In the genomic region with DNA sequence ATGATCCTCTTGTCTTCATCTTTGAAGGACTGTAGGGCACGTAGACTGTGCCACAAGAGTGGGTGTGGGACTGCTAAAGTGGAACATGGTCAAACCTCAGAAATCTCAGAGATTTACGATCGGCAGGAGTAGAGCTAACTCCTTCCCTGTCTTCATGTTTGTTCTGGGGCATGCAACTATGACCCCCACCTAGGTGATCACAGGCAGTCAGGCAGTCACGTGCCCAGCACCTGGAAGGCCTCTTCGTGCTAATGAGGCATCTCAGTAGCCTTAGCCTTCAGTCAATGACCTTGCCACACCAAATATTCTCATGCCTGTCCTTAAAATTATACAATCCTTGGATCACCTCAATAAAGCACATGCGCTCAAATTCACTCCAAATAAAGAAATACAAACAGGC, we compare ENCODE assay signal across 19 mouse cellular contexts. TPM values are rescaled to one million over a fixed set of nuclear protein-coding genes. Genes with fewer than 3 reads are reported as not detected.
DNase-seq lines count a peak whose midpoint lies in the region; ATAC-seq lines count a peak whose summit lies in the region.
"Had no signal": no experiment of that assay in that cellular context is flagged by ENCODE, and none has a peak within 500 bp of the region (broad histone marks: within the 10 kb centered on the region; RNA-seq: fewer than 3 reads in every experiment).

No protein-coding gene starts in this region.

- H3K27me3 ChIP-seq in heart, embryonic 12.5 days (replicated peaks), result no peaks in the 10 kb centered on the region
- H3K27me3 ChIP-seq: CH12.LX, Patski had no signal

- no peak for ATAC-seq in heart, embryonic 12.5 days (ENCODE audit: insufficient number of reproducible peaks, low FRiP score)
- ATAC-seq: activated CD4-positive, CD25-positive, alpha-beta regulatory T cell, adult 4 months; CD4-positive, CD25-positive, alpha-beta regulatory T cell, adult 4 months; Patski had no signal

- H3K27ac ChIP-seq in heart, embryonic 12.5 days (ENCODE audit: poor library complexity, severe bottlenecking), result no peak overlapping the region

- H3K36me3 ChIP-seq in heart, embryonic 12.5 days, result no peaks in the 10 kb centered on the region
- H3K36me3 ChIP-seq: G1E had no signal

- peaks cover 15% of the 10 kb centered on the region for H3K4me1 ChIP-seq in heart, embryonic 12.5 days (replicated peaks)

- no peak overlapping the region for H3K9ac ChIP-seq in heart, embryonic 12.5 days

- H3K4me2 ChIP-seq in heart, embryonic 12.5 days, result no peak overlapping the region

- WGBS in heart, embryonic 12.5 days, result 90% methylated on average over 6 of the region's 6 CpGs

- no peak overlapping the region for H3K4me3 ChIP-seq in heart, embryonic 12.5 days

- peak; percentile 54 for DNase-seq in heart, adult 11 months
- DNase-seq in kidney, adult 11 months, result peak; percentile 35
- DNase-seq in kidney, postnatal 10 days, result no peak
- DNase-seq: adrenal gland, adult 2 months; adrenal gland, adult 8-10 months; adrenal gland, postnatal 10 days; adrenal gland, postnatal 14 days; adrenal gland, postnatal 25 days; adrenal gland, postnatal 36 days; B cell, adult 2 months; cerebellum, adult 11 months; cerebellum, adult 11-12 months; cerebellum, adult 18-20 months had no signal

- H3K9me3 ChIP-seq in heart, embryonic 12.5 days (replicated peaks), result no peaks in the 10 kb centered on the region
- H3K9me3 ChIP-seq: G1E had no signal

RNA-seq across cellular contexts. Expression of a gene that starts 50.9 kb away (rescaled TPM):
- 0.32 and 0.41 TPM in 2 replicates for polyA plus RNA-seq in heart, embryonic 12.5 days (2016; fragmentation: Nextera tagmentation; extraction: Ambion mirVana)
- polyA plus RNA-seq: adrenal gland, adult 2 months had no signal
